Mouse (Mus musculus) liver, embryonic 14.5 days (tissue): ENCODE measurements around the gene Apba2.

Source experiments
- CTCF ChIP-seq: IDR thresholded peaks from 2 replicates; pipeline ENCODE4 v1.5.1; 2016; ENCODE audit warnings: antibody characterized with exemption, low read depth, control low read depth
- EP300 ChIP-seq: IDR thresholded peaks from 2 replicates; pipeline ENCODE4 v1.6.1; 2016; ENCODE audit warnings: antibody characterized with exemption, low read depth

DNA sequence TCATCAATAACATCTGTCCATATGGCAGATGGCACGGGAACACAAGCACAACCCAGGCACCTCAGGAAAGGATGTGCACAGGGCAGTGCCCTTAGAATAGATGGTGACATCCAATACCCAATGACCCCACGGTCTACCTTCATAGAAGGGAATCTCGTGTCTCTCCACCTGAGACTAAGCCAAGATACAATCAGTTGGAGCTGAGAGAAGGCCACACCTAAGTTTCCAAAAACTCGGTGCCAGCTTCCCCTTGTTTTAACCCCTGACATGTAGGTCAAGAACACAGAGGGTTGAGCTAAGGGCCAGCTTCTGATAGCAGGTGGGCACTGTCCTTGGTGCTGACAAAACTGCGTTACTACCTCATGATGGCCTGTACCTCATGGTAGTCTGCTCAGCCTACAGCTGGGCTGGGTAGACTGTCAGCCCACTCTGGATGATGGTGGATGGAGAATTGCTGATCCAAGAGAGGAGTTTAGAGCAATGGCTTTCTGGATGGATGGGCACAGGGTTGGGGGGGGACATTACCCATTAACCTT is 202.6 kb downstream of the Apba2 start:
- no peak for TF ChIP-seq CTCF
- no peak for TF ChIP-seq EP300
